Mouse (Mus musculus) midbrain, embryonic 10.5 days (tissue): ENCODE measurements around the gene Ttll8. TPM values are rescaled to one million over a fixed set of nuclear protein-coding genes. Genes with fewer than 3 reads are reported as not detected.

Source experiments
- DNase-seq: peaks from one replicate; pipeline ENCODE4 v3.0.0-alpha.2; 2017; ENCODE audit warnings: low spot score
- H3K27ac ChIP-seq: fragments of 300-500 bp; sonication (generic); replicated peaks from 2 replicates; pipeline ENCODE4 v1.5.1; 2016; ENCODE audit warnings: mild to moderate bottlenecking
- H3K27me3 ChIP-seq: fragments of 300-500 bp; sonication (generic); 2 replicates; pipeline ENCODE4 v1.6.1; 2016; ENCODE audit warnings: low read depth, mild to moderate bottlenecking; ENCODE audit not compliant: poor library complexity, severe bottlenecking
- H3K36me3 ChIP-seq: fragments of 300-500 bp; sonication (generic); 2 replicates; pipeline ENCODE4 v1.6.1; 2016; ENCODE audit warnings: mild to moderate bottlenecking, moderate library complexity
- H3K4me1 ChIP-seq: fragments of 300-500 bp; sonication (generic); 2 replicates; pipeline ENCODE4 v1.6.1; 2016
- H3K4me3 ChIP-seq: fragments of 300-500 bp; sonication (generic); 2 replicates; pipeline ENCODE4 v1.5.1; 2016; ENCODE audit warnings: mild to moderate bottlenecking, moderate library complexity
- H3K9me3 ChIP-seq: fragments of 300-500 bp; sonication (generic); replicated peaks from 2 replicates; pipeline ENCODE4 v1.6.1; 2016; ENCODE audit warnings: mild to moderate bottlenecking
- WGBS: fragments of 180-500 bp; shearing (Covaris S2); methylation state at CpG from one replicate; pipeline ENCODE4 v1.1.7; 2016; 5-methylcytosine and 5-hydroxymethylcytosine counted together
- polyA plus RNA-seq: library from polyadenylated mRNA; unstranded; fragments of >200 nt; fragmentation: Nextera tagmentation; extraction: Ambion mirVana; gene quantifications from 2 replicates; pipeline ENCODE4 v1.2.1, GENCODE M21; 2016

Gene Ttll8
- not detected in 2 replicates for polyA plus RNA-seq

DNA sequence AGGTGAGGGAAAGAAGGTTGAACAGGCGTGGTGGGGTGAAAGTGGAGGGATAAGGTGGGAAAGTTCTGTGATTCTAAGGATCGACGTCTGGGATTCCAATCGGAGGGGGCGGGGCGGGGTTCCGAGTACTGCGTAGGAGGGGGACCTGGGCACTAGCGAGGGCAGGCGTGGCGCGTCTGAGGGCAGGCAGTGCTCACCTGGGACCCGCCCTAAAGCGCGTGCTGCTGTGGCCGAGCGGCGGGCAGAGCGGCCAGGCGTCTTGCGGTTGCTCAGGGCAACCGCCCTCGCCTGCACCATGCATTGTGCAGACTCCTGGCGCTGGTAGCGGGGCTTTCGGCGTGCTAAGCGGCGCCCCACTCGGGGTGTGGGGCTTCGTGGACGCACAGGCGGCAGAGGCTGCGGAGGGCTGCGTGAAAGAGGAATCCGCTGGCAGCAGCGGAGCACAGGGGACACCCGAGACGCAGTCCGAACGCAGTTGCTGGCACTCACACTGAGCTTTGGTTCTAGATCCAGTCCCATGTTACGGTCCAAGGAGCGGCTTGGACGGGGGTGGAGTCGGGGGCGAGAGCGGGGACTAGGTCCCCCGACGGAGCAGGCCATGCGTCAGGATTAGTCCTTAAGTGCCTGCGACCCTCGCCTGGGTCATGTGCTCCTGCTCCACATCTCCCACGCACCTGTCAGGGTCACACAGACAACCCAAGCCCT lies at the start of gene Ttll8:
TSS of gene Ttll8 (minus strand) at position 51 of the 705 bp plus-strand sequence.
- 3% methylated on average over 53 of the region's 53 CpGs for WGBS
- no peaks in the 10 kb centered on the region for H3K36me3 ChIP-seq
- DNase-seq, result peak; percentile 48
- no peaks in the 10 kb centered on the region for H3K9me3 ChIP-seq
- peak within 1 kb of the TSS; percentile 76 for H3K27ac ChIP-seq
- peaks cover 25% of the 10 kb centered on the region for H3K4me1 ChIP-seq
- peak within 1 kb of the TSS; percentile 60 for H3K4me3 ChIP-seq
- H3K27me3 ChIP-seq, result peaks cover 57% of the 10 kb centered on the region

DNA sequence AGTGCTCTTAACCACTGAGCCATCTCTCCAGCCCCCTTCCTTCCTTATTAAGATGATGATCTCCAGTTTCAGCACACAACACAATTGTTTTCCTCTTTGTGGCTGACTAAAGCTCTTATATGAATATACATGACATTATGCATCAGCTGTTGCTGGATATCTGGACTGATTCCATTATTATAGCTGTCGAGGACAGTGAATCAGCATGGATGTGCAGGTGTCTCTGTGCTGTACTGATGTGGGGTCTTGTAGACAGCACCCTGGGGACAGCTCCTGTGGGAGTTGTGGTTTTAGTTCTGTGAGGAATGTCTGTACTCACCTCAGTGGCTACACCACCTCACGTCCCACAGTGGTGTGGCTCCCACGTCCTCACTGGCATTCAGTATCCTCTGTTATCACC lies 47.0 kb upstream of the Ttll8 start:
- DNase-seq, result no peak
- 80% methylated on average over 3 of the region's 3 CpGs for WGBS

DNA sequence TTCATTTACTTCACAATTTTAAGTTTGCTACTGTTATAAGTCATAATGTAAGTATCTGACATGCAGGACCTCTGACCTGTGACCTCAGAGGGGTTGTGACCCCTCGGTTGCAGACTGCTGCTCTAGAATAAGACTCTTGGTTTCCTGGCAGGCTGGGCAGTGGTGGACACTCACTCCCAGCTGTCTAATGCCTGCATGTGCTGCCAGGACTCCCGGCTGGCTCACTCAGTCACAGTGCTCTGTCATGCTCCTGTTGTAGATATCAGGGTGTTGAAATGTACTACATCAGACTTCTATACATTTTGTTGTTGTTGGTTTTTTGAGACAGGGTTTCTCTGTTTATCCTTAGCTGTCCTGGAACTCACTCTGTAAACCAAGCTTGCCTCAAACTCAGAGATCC lies 46.1 kb upstream of the Ttll8 start:
- WGBS, result 70% methylated on average over 2 of the region's 2 CpGs
- no peak for DNase-seq

More for the DNA sequence above, 47.0 kb upstream of the Ttll8 start:
- Histone ChIP-seq H3K4me1 (no peaks in the 10 kb centered on the region), H3K36me3 (no peaks in the 10 kb centered on the region), H3K27me3 (no peaks in the 10 kb centered on the region; the same call in 1 of the 2 replicates), H3K27ac (no peak overlapping the region), H3K9me3 (no peaks in the 10 kb centered on the region), H3K4me3 (no peak overlapping the region)

DNA sequence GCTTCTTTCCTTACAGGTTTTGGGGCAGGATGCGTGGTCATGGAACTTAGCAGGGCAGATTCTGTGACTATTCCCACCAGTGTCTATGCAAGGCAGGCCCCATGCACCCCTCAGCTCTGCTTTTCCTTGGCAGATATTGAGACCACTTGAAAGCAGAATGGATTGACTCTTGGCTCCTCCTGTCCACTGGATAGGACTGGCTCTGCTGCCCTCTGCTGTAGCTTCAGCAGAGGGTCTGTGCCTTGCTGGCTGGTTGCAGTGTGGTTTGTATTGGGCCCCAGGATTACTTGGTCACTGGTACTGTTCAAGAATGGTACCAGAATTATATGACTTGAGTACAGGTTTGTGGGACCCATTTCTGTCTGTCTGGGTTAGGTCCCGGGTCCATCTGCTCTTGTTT lies 44.9 kb upstream of the Ttll8 start:
- Histone ChIP-seq H3K27me3 (no peaks in the 10 kb centered on the region; the same call in 1 of the 2 replicates), H3K36me3 (no peaks in the 10 kb centered on the region), H3K4me3 (no peak overlapping the region), H3K4me1 (no peaks in the 10 kb centered on the region), H3K9me3 (no peaks in the 10 kb centered on the region), H3K27ac (no peak overlapping the region)
- no peak for DNase-seq
- WGBS, result 84% methylated on average over 2 of the region's 2 CpGs

More for the DNA sequence above, 46.1 kb upstream of the Ttll8 start:
- H3K4me1 ChIP-seq, result no peaks in the 10 kb centered on the region
- no peak overlapping the region for H3K4me3 ChIP-seq
- no peaks in the 10 kb centered on the region for H3K9me3 ChIP-seq
- H3K27ac ChIP-seq, result no peak overlapping the region
- H3K27me3 ChIP-seq, result no peaks in the 10 kb centered on the region; the same call in 1 of the 2 replicates
- no peaks in the 10 kb centered on the region for H3K36me3 ChIP-seq

DNA sequence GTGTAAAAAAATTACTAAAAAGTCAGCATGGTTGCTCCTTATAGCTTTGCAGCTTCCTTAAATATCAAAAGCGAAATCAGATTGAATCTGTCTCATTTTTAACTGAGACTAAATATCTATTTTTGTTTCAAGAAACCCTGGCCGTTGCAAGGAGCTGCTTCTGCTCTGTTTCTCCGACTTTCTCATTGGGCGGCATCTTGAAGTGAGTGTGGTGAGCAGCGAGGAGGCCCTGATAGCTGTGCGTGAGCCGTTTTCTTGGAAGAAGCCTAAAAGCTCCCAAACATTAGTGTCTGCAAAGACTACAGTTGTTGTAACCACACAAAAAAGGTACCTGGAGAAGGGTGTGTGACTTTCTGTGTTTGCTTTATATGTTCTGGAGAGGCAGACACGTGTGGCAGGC lies 44.4 kb upstream of the Ttll8 start:
- no peaks in the 10 kb centered on the region for H3K36me3 ChIP-seq
- no peaks in the 10 kb centered on the region for H3K4me1 ChIP-seq
- 84% methylated on average over 8 of the region's 8 CpGs for WGBS
- H3K9me3 ChIP-seq, result no peaks in the 10 kb centered on the region
- DNase-seq, result no peak
- H3K27me3 ChIP-seq, result no peaks in the 10 kb centered on the region; the same call in 1 of the 2 replicates
- H3K27ac ChIP-seq, result no peak overlapping the region
- no peak overlapping the region for H3K4me3 ChIP-seq

DNA sequence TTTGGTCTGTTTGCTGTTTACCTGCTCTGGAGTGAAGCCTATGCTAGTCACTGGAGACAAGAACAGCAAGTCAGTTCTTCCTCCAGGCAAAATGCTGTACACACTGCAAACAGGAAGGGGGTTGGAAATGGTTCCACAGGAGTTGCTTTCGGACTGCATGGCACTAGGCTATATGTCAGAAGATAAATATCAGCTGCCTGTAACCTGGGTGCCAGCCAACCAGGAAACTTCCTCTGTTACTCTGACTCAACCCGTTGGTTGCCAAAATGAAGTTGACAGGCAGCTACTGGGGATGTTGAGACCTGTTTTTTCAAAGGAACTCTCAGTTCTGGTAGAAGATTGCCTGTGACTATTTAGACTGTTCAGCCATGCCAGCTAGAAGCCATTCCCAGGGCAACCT lies 35.0 kb upstream of the Ttll8 start:
- H3K4me1 ChIP-seq, result no peaks in the 10 kb centered on the region
- no peaks in the 10 kb centered on the region for H3K27me3 ChIP-seq
- no peaks in the 10 kb centered on the region for H3K9me3 ChIP-seq
- H3K36me3 ChIP-seq, result no peaks in the 10 kb centered on the region
- no peak overlapping the region for H3K27ac ChIP-seq
- H3K4me3 ChIP-seq, result no peak overlapping the region
- WGBS, result 84% methylated on average over 2 of the region's 2 CpGs
- DNase-seq, result no peak

DNA sequence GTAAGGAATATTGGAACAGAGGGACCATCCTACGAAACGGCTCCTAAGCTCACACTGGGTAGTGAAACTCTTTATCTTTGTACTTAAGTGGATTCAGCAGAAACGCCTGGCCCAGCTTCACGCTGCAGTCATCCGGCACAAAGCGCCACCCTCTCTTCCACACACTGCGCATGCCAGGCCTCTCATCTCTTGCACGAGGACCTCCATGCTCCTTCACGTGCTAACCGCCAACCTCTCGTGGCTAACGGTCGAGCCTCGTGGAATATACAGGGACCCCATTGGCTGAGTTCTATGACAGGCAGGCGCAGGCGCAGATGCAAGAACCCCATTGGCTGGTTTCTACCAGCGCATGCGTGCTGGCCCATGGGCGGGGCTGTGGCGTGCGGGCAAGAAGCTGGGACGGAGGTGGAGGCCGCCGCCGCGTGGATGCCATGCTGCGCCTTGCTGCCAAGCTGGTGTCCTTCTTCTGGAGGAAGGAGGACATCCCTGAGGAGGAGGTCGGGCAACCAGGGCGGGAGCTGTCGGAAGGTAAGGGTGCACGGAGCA lies 28.4 kb upstream of the Ttll8 start, which contains the start of gene Mov10l1:
TSS of gene Mov10l1 (plus strand) at position 376 of the 546 bp plus-strand sequence.
- Histone ChIP-seq H3K27ac (no peak within 1 kb of the TSS), H3K4me3 (no peak within 1 kb of the TSS), H3K4me1 (peaks cover 21% of the 10 kb centered on the region), H3K9me3 (no peaks in the 10 kb centered on the region), H3K27me3 (peaks cover 4% of the 10 kb centered on the region; the same call in 1 of the 2 replicates), H3K36me3 (no peaks in the 10 kb centered on the region)
- no peak for DNase-seq
- WGBS, result 94% methylated on average over 31 of the region's 31 CpGs

DNA sequence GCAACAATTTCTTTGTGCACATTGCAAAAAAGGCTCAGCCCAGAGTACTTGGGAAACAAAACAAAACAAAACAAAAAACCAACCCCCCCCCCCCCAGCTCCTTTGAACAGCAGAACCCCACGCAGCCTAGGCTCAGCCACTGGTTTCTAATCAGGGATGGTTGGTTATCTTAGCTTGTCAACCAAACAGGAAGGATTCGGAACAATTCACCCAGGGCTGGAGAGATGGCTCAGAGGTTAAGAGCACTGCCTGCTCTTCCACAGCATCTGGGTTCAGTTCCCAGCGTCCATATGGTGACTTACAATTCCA lies 24.9 kb upstream of the Ttll8 start:
- no peak for DNase-seq
- peaks cover 11% of the 10 kb centered on the region; the same call in 1 of the 2 replicates for H3K27me3 ChIP-seq
- 0 out of 2 replicates have a peak overlapping the region, but pooled peaks have one; percentile 34 for H3K4me3 ChIP-seq
- H3K4me1 ChIP-seq, result peaks cover 27% of the 10 kb centered on the region
- 17% methylated on average over 3 of the region's 3 CpGs for WGBS
- H3K27ac ChIP-seq, result peak overlapping the region; percentile 84
- no peaks in the 10 kb centered on the region for H3K9me3 ChIP-seq
- H3K36me3 ChIP-seq, result no peaks in the 10 kb centered on the region; the same call in 1 of the 2 replicates

DNA sequence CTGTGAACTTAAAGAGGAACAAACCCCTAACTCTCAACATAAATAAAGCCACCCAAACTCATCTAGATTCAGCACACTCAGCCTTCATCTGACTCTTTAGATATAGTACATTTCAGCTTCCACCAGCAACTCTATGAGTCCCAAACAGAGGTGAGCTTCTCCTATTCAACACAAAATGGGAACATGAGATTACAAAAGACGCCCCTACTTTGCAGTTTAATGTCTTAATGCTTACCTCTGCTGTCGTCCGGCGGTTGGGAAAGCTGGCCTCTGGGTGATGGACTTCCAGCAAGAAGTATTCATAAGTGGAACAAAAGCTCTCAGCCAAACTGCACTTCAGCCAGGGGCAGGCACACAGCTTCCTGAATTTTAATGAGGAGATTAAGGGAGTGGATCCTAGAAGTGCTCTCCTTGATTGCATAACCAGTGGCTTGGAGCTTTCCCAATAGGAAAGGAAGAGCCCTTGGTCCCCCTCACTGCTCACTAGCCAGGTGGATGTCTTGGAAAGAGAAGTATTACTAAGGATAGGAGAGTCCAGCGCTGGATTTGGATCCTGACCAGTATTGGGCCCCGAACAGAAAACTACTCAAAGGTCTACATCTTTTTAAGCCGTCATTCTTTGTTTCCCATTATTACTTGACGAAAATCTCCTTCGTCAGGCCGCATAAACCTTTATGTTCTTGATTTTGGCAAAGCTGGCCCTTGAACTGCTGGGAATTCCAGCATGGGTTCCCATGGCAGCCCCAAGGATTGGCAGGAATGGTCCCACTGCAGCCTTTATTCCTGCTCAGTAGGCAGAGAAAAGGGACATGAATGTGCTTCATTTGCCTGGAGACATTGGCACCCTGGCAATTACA lies 24.3 kb upstream of the Ttll8 start, which contains the start of gene Mlc1:
TSS of gene Mlc1 (minus strand) at position 727 of the 857 bp plus-strand sequence.
- H3K27ac ChIP-seq, result peak within 1 kb of the TSS; percentile 84

DNA sequence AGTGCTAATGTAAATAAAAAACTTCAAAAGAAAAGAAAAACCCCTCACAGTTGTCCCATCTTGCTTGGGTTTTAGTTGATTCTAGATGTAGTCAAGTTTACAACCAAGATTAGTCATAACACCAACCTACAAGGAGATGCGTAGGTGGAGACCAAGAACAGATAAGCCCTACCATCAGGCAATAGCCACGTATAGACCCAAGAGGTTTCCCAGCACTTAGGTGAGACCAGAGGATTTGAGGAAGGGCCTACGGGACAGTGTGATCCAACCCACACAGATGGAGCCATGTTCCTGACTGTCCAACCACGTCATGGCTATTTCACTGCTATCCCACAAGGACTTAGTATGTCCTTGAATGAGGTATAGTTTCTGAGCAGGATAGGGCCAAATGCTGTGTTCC lies 18.1 kb upstream of the Ttll8 start:
- H3K27ac ChIP-seq, result no peak overlapping the region
- 94% methylated on average over 4 of the region's 4 CpGs for WGBS
- 0 out of 2 replicates have a peak, but pooled peaks cover 7% of the 10 kb centered on the region for H3K27me3 ChIP-seq
- H3K9me3 ChIP-seq, result no peaks in the 10 kb centered on the region
- DNase-seq, result no peak
- H3K4me3 ChIP-seq, result no peak overlapping the region
- H3K36me3 ChIP-seq, result no peaks in the 10 kb centered on the region; the same call in 1 of the 2 replicates
- 0 out of 2 replicates have a peak, but pooled peaks cover 4% of the 10 kb centered on the region for H3K4me1 ChIP-seq

More for the DNA sequence above, 24.3 kb upstream of the Ttll8 start, which contains the start of gene Mlc1:
- DNase-seq, result peak; percentile 79
- H3K27me3 ChIP-seq, result peaks cover 11% of the 10 kb centered on the region; the same call in 1 of the 2 replicates
- H3K9me3 ChIP-seq, result no peaks in the 10 kb centered on the region
- 14% methylated on average over 10 of the region's 10 CpGs for WGBS
- H3K4me3 ChIP-seq, result peak within 1 kb of the TSS; percentile 34
- no peaks in the 10 kb centered on the region; the same call in 1 of the 2 replicates for H3K36me3 ChIP-seq
- peaks cover 27% of the 10 kb centered on the region for H3K4me1 ChIP-seq

DNA sequence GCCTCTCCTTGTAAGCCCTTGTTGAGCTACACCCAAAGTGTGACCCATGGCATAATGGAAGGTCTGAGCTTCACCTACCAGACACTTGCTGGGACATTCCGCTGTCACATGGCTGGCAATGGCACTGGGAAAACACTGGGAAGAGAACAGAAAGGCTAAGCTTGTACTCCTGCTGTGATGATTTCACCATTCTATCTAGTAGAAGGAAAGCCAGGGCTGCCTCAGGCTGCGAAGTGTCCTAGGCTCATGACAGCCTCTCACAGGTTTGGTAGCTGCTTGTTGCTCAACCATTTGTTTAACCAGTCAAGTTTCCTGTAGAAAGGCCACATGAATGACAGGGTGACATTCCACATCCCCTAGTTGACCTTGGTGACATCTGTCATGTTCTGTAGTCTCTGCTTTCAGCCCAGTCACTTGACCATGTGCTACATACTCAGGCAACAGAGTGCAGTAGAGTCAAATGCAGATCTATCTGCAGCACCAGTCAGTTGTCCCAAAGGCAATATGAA lies 9.9 kb upstream of the Ttll8 start:
- no peak for DNase-seq
- Histone ChIP-seq H3K4me1 (0 out of 2 replicates have a peak, but pooled peaks cover 4% of the 10 kb centered on the region), H3K9me3 (no peaks in the 10 kb centered on the region), H3K27ac (no peak overlapping the region), H3K36me3 (no peaks in the 10 kb centered on the region), H3K27me3 (0 out of 2 replicates have a peak, but pooled peaks cover 3% of the 10 kb centered on the region), H3K4me3 (no peak overlapping the region)
- 97% methylated on average over 2 of the region's 2 CpGs for WGBS

DNA sequence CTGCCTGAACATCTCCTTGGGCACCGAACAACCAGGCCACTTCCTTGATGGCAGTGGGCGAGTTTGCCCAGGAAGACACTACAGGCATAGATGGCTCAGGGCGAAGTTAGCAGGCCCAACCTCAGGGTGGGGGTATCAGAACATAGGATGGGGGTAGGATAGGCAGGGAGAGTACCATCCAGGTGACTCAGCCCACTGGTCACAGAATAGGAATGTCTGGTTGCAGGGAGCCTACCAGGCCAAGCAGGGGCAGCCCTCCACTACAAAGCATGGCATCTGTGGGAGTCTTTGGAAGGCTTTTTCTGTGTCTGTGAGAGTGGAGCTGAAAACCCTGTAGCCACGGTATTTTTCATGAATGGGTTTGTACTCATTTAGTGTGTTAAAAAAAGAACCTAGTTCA lies 3.3 kb upstream of the Ttll8 start:
- Histone ChIP-seq H3K36me3 (no peaks in the 10 kb centered on the region), H3K27me3 (peaks cover 56% of the 10 kb centered on the region), H3K27ac (no peak overlapping the region), H3K4me1 (peaks cover 26% of the 10 kb centered on the region), H3K9me3 (no peaks in the 10 kb centered on the region), H3K4me3 (no peak overlapping the region)
- 89% methylated on average over 4 of the region's 4 CpGs for WGBS
- no peak for DNase-seq
